Mouse (Mus musculus) small intestine, adult 2 months (tissue): ENCODE data around the gene Tmem59.

Experiments used
- CTCF ChIP-seq: fragments of 200-500 bp; IDR thresholded peaks from 2 replicates; pipeline ENCODE4 v1.5.1; 2012; ENCODE audit warnings: low read depth, mild to moderate bottlenecking, control low read depth, inconsistent platforms, low read length, moderate library complexity, mixed read lengths; ENCODE audit not compliant: insufficient replicate concordance, insufficient read length; ENCODE audit errors: extremely low read depth
- POLR2A ChIP-seq: fragments of 200-500 bp; IDR thresholded peaks from 2 replicates; pipeline ENCODE4 v1.6.1; 2012; ENCODE audit warnings: low read depth, mild to moderate bottlenecking, control low read depth, inconsistent platforms, low read length, moderate library complexity

- no peak for TF ChIP-seq CTCF
- no peak for TF ChIP-seq POLR2A
Measured at GRCm38 (mm10) chr4:107163341-107163740, 14.9 kb upstream of the Tmem59 start.
